Mouse (Mus musculus) CD4-positive, CD25-positive, alpha-beta regulatory T cell, adult 9 weeks (primary cell): ENCODE results near the gene Ly6g6e. TPM values are rescaled to one million over a fixed set of nuclear protein-coding genes. Genes with fewer than 3 reads are reported as not detected.

ENCODE experiments used
- polyA plus RNA-seq: library from polyadenylated mRNA; unstranded; fragments of 100-300 nt; shearing (Covaris generic); gene quantifications from one replicate; pipeline ENCODE4 v1.2.1, GENCODE M21; 2017

Ly6g6e gene
- not detected for polyA plus RNA-seq

GRCm38 (mm10) chr17:35076507-35077176 lies at the start of gene Ly6g6e:
Ly6g6e (plus strand) TSS chr17:35076902.

GRCm38 (mm10) chr17:35027277-35028068 lies 49.2 kb upstream of the Ly6g6e start, which contains the start of gene Sapcd1:
Sapcd1 (minus strand) TSS chr17:35028016.

GRCm38 (mm10) chr17:35046681-35047455 lies 29.8 kb upstream of the Ly6g6e start, which contains the start of gene Msh5:
Msh5 (minus strand) TSS chr17:35046745.

GRCm38 (mm10) chr17:35049561-35050016 lies 27.1 kb upstream of the Ly6g6e start, which contains the start of gene Clic1:
Clic1 (plus strand) TSS chr17:35049966.

GRCm38 (mm10) chr17:35058911-35059892 lies 17.5 kb upstream of the Ly6g6e start, which contains the start of gene Ddah2:
Ddah2 (plus strand) TSS chr17:35059035.

GRCm38 (mm10) chr17:35064951-35065947 lies 11.5 kb upstream of the Ly6g6e start, which contains the start of gene Ly6g6c:
Ly6g6c (plus strand) TSS chr17:35065388.

GRCm38 (mm10) chr17:35066084-35066483 lies 10.6 kb upstream of the Ly6g6e start, which contains the start of gene Mpig6b:
Mpig6b (minus strand) TSS chr17:35066184.

GRCm38 (mm10) chr17:35077786-35078233 lies 1.1 kb downstream of the Ly6g6e start, which contains the start of gene Ly6g6d:
Ly6g6d (minus strand) TSS chr17:35078065.

GRCm38 (mm10) chr17:35085208-35085865 lies 8.6 kb downstream of the Ly6g6e start, which contains the start of gene Ly6g6f:
Ly6g6f (minus strand) TSS chr17:35085610.

GRCm38 (mm10) chr17:35088825-35089644 lies 12.3 kb downstream of the Ly6g6e start, which contains the start of gene Abhd16a:
Abhd16a (plus strand) TSS chr17:35089263.

GRCm38 (mm10) chr17:35108097-35108496 lies 31.4 kb downstream of the Ly6g6e start, which contains the start of gene Ly6g5c:
Ly6g5c (plus strand) TSS chr17:35108279.

GRCm38 (mm10) chr17:35115046-35116019 lies 38.6 kb downstream of the Ly6g6e start, which contains the start of gene Ly6g5b:
Ly6g5b (minus strand) TSS chr17:35115428.

GRCm38 (mm10) chr17:35121143-35121799 lies 44.6 kb downstream of the Ly6g6e start, which contains the start of gene Gpank1:
Gpank1 (plus strand) TSS chr17:35121455.

GRCm38 (mm10) chr17:35121871-35122303 lies 45.2 kb downstream of the Ly6g6e start, which contains the start of gene Csnk2b:
Csnk2b (minus strand) TSS chr17:35122053.

GRCm38 (mm10) chr17:35126206-35126611 lies 49.5 kb downstream of the Ly6g6e start, which contains the start of gene D17H6S53E:
D17H6S53E (plus strand) TSS chr17:35126373.

